In the genomic region with DNA sequence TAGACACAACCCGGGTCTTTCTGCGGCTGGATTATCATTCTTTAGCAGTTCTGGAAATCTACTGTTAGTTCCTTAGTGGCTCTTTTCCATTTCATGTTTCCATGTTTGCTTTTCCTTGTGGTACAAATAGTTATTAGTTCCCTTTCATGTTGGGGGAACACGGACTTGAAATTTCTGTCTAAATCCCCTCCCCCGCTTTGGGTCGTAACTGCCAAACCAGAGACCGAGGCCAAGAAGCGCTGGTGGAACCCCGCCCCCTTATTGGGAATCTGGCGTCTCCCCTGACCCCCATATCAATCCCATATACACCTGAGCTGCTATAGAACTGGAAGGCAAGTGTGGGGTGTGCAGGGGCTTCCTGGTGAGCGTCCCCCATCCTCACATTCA, we compare ENCODE assay signal across 7 mouse cellular contexts. TPM values are rescaled to one million over a fixed set of nuclear protein-coding genes. Genes with fewer than 3 reads are reported as not detected.
DNase-seq lines count a peak whose midpoint lies in the region; ATAC-seq and TF ChIP-seq lines count a peak whose summit lies in the region.

No protein-coding gene starts in this region.

- H3K9me3 ChIP-seq in neural tube, embryonic 11.5 days (ENCODE audit: control insufficient read depth, low read length), result no peaks in the 10 kb centered on the region
- H3K9me3 ChIP-seq in forebrain, embryonic 13.5 days (replicated peaks), result no peaks in the 10 kb centered on the region
- H3K9me3 ChIP-seq in limb, embryonic 11.5 days (ENCODE audit: control insufficient read depth, low read length), result no peaks in the 10 kb centered on the region

- ATAC-seq in neural tube, embryonic 11.5 days (ENCODE audit: insufficient read depth, low FRiP score, low TSS enrichment), result no peak
- no peak for ATAC-seq in forebrain, embryonic 13.5 days
- no peak for ATAC-seq in limb, embryonic 11.5 days (ENCODE audit: insufficient number of reproducible peaks, low FRiP score, low TSS enrichment, low read depth)
- no peak for ATAC-seq in frontal cortex, adult (ENCODE audit: low TSS enrichment)

- 0 out of 2 replicates have a peak overlapping the region, but pooled peaks have one; percentile 15 for H3K9ac ChIP-seq in neural tube, embryonic 11.5 days (ENCODE audit: low read length)
- peak overlapping the region; percentile 63; the same call in 1 of the 2 replicates for H3K9ac ChIP-seq in forebrain, embryonic 13.5 days
- no peak overlapping the region for H3K9ac ChIP-seq in limb, embryonic 11.5 days (ENCODE audit: low read length)

- H3K27me3 ChIP-seq in neural tube, embryonic 11.5 days (ENCODE audit: control insufficient read depth, insufficient read depth, low read length), result peaks cover 14% of the 10 kb centered on the region
- H3K27me3 ChIP-seq in forebrain, embryonic 13.5 days, result peaks cover 27% of the 10 kb centered on the region
- H3K27me3 ChIP-seq in limb, embryonic 11.5 days (ENCODE audit: control insufficient read depth, insufficient read depth, low read length), result peaks cover 6% of the 10 kb centered on the region; the same call in 1 of the 2 replicates
- no peaks in the 10 kb centered on the region for H3K27me3 ChIP-seq in small intestine, adult 2 months (ENCODE audit: control insufficient read depth, insufficient read depth, low read length)

- TF ChIP-seq POLR2A in small intestine, adult 2 months (IDR thresholded peaks at IDR 0.05; ENCODE audit: low read depth, low read length), result no peak

- H3K4me1 ChIP-seq in neural tube, embryonic 11.5 days (ENCODE audit: control insufficient read depth, insufficient read depth, low read length), result peaks cover 37% of the 10 kb centered on the region
- H3K4me1 ChIP-seq in forebrain, embryonic 13.5 days, result peaks cover 61% of the 10 kb centered on the region
- peaks cover 35% of the 10 kb centered on the region for H3K4me1 ChIP-seq in limb, embryonic 11.5 days (ENCODE audit: control insufficient read depth, insufficient read depth, low read length)
- no peaks in the 10 kb centered on the region; the same call in 1 of the 2 replicates for H3K4me1 ChIP-seq in small intestine, adult 2 months (ENCODE audit: control insufficient read depth, insufficient read depth, insufficient read length, low read length)

- WGBS in neural tube, embryonic 11.5 days, result 1% methylated on average over 10 of the region's 10 CpGs
- WGBS in forebrain, embryonic 13.5 days, result 8% methylated on average over 10 of the region's 10 CpGs
- under 1% methylated on average over 10 of the region's 10 CpGs for WGBS in limb, embryonic 11.5 days
- WGBS in small intestine, adult 2 months, result 4% methylated on average over 10 of the region's 10 CpGs

- DNase-seq in neural tube, embryonic 11.5 days (ENCODE audit: low spot score), result no peak
- no peak for DNase-seq in neural tube, embryonic 10.5 days (ENCODE audit: extremely low spot score, low spot score)
- DNase-seq in limb, embryonic 11.5 days (ENCODE audit: low spot score), result peak; percentile 33
- no peak for DNase-seq in thymus, adult 18-20 months

- H3K27ac ChIP-seq in neural tube, embryonic 11.5 days (ENCODE audit: low read depth, low read length), result no peak overlapping the region
- H3K27ac ChIP-seq in forebrain, embryonic 13.5 days, result no peak overlapping the region
- no peak overlapping the region for H3K27ac ChIP-seq in limb, embryonic 11.5 days (replicated peaks; ENCODE audit: low read depth, low read length)
- peak overlapping the region; percentile 97 for H3K27ac ChIP-seq in small intestine, adult 2 months (ENCODE audit: insufficient read depth, low read depth, low read length)

- no peak for TF ChIP-seq CTCF in small intestine, adult 2 months (IDR thresholded peaks at IDR 0.05; ENCODE audit: extremely low read depth, insufficient read length, insufficient replicate concordance, low read depth, low read length)

- H3K4me3 ChIP-seq in neural tube, embryonic 11.5 days (ENCODE audit: low read depth, low read length), result peak overlapping the region; percentile 51
- H3K4me3 ChIP-seq in forebrain, embryonic 13.5 days, result peak overlapping the region; percentile 48
- H3K4me3 ChIP-seq in limb, embryonic 11.5 days (ENCODE audit: low read depth, low read length), result peak overlapping the region; percentile 55
- H3K4me3 ChIP-seq in small intestine, adult 2 months (ENCODE audit: low read depth, low read length), result peak overlapping the region; percentile 72

- H3K36me3 ChIP-seq in neural tube, embryonic 11.5 days (ENCODE audit: control insufficient read depth, insufficient read depth, low read length), result no peaks in the 10 kb centered on the region
- no peaks in the 10 kb centered on the region for H3K36me3 ChIP-seq in forebrain, embryonic 13.5 days (ENCODE audit: poor library complexity, severe bottlenecking)
- no peaks in the 10 kb centered on the region for H3K36me3 ChIP-seq in limb, embryonic 11.5 days (ENCODE audit: control insufficient read depth, insufficient read depth, low read length)
- H3K36me3 ChIP-seq in small intestine, adult 2 months (ENCODE audit: control insufficient read depth, insufficient read depth, low read length), result peaks cover 3% of the 10 kb centered on the region; the same call in 1 of the 2 replicates

- peak overlapping the region; percentile 99 for H3K4me2 ChIP-seq in neural tube, embryonic 11.5 days (ENCODE audit: low read depth)
- H3K4me2 ChIP-seq in forebrain, embryonic 13.5 days, result peak overlapping the region; percentile 96
- H3K4me2 ChIP-seq in limb, embryonic 11.5 days (ENCODE audit: low read depth, severe bottlenecking), result peak overlapping the region; percentile 99

RNA-seq across cellular contexts. Expression of a gene that starts 0.8 kb away (rescaled TPM):
- polyA plus RNA-seq in neural tube, embryonic 11.5 days (2014; fragmentation: Nextera tagmentation; extraction: Ambion mirVana), result 0.25 and 0.54 TPM in 2 replicates
- 0.41 and 0.67 TPM in 2 replicates for polyA plus RNA-seq in forebrain, embryonic 13.5 days (2015; fragmentation: Nextera tagmentation; extraction: Ambion mirVana)
- polyA plus RNA-seq in limb, embryonic 11.5 days (2014; fragmentation: Nextera tagmentation; extraction: Ambion mirVana), result 0.41 and 0.45 TPM in 2 replicates
- polyA plus RNA-seq in small intestine, adult 2 months (2012; rRNA removed), result 97.8 and 262 TPM in 2 replicates

RNA-seq across cellular contexts. Expression of a gene that starts 7.2 kb away (rescaled TPM):
- polyA plus RNA-seq in neural tube, embryonic 11.5 days (2014; fragmentation: Nextera tagmentation; extraction: Ambion mirVana), result 0.13 and 0.73 TPM in 2 replicates
- 0.52 and 0.55 TPM in 2 replicates for polyA plus RNA-seq in forebrain, embryonic 13.5 days (2015; fragmentation: Nextera tagmentation; extraction: Ambion mirVana)
- 0.61 TPM in 1 of 2 replicates, not detected in the other for polyA plus RNA-seq in limb, embryonic 11.5 days (2014; fragmentation: Nextera tagmentation; extraction: Ambion mirVana)
- 0.85 TPM in 1 of 2 replicates, not detected in the other for polyA plus RNA-seq in small intestine, adult 2 months (2012; rRNA removed)

RNA-seq across cellular contexts. Expression of a gene that starts 16.3 kb away (rescaled TPM):
- polyA plus RNA-seq in neural tube, embryonic 11.5 days (2014; fragmentation: Nextera tagmentation; extraction: Ambion mirVana), result 29.4 and 30.9 TPM in 2 replicates
- polyA plus RNA-seq in forebrain, embryonic 13.5 days (2015; fragmentation: Nextera tagmentation; extraction: Ambion mirVana), result 36.3 and 39.4 TPM in 2 replicates
- 19.0 and 21.9 TPM in 2 replicates for polyA plus RNA-seq in limb, embryonic 11.5 days (2014; fragmentation: Nextera tagmentation; extraction: Ambion mirVana)
- 22.1 and 36.1 TPM in 2 replicates for polyA plus RNA-seq in small intestine, adult 2 months (2012; rRNA removed)

RNA-seq across cellular contexts. Expression of a gene that starts 22.8 kb away (rescaled TPM):
- polyA plus RNA-seq in neural tube, embryonic 11.5 days (2014; fragmentation: Nextera tagmentation; extraction: Ambion mirVana), result 432 and 463 TPM in 2 replicates
- polyA plus RNA-seq in forebrain, embryonic 13.5 days (2015; fragmentation: Nextera tagmentation; extraction: Ambion mirVana), result 352 TPM in 2 replicates
- 774 and 797 TPM in 2 replicates for polyA plus RNA-seq in limb, embryonic 11.5 days (2014; fragmentation: Nextera tagmentation; extraction: Ambion mirVana)
- 6.2 and 13.7 TPM in 2 replicates for polyA plus RNA-seq in small intestine, adult 2 months (2012; rRNA removed)

RNA-seq across cellular contexts. Expression of a gene that starts 22.8 kb away (rescaled TPM):
- 43.9 and 48.0 TPM in 2 replicates for polyA plus RNA-seq in neural tube, embryonic 11.5 days (2014; fragmentation: Nextera tagmentation; extraction: Ambion mirVana)
- polyA plus RNA-seq in forebrain, embryonic 13.5 days (2015; fragmentation: Nextera tagmentation; extraction: Ambion mirVana), result 15.9 and 16.7 TPM in 2 replicates
- 55.7 and 64.5 TPM in 2 replicates for polyA plus RNA-seq in limb, embryonic 11.5 days (2014; fragmentation: Nextera tagmentation; extraction: Ambion mirVana)
- 33.6 and 63.5 TPM in 2 replicates for polyA plus RNA-seq in small intestine, adult 2 months (2012; rRNA removed)

Comparison
In these comparisons a context has a peak if more than half of its experiments do, and no peak if none do; other contexts are left out.
1. RNA of a gene that starts 0.8 kb away (polyA plus RNA-seq): 97.8 to 262 TPM in small intestine, adult 2 months; 0.41 to 0.45 TPM in limb, embryonic 11.5 days, 0.41 to 0.67 TPM in forebrain, embryonic 13.5 days and 0.25 to 0.54 TPM in neural tube, embryonic 11.5 days; every median in the first group is over 10 times any median in the second.
2. Peak in every context shown above with its lines, with median percentiles within 50 percentile points of each other: H3K4me2 ChIP-seq and H3K4me3 ChIP-seq.